Mouse (Mus musculus): ENCODE data around the gene Perm1. TPM values are rescaled to one million over a fixed set of nuclear protein-coding genes. Genes with fewer than 3 reads are reported as not detected.

Gene Perm1
- total and polyA plus RNA-seq, 3 experiments, result 0.19 to 1.8 TPM; not detected in 1

DNA sequence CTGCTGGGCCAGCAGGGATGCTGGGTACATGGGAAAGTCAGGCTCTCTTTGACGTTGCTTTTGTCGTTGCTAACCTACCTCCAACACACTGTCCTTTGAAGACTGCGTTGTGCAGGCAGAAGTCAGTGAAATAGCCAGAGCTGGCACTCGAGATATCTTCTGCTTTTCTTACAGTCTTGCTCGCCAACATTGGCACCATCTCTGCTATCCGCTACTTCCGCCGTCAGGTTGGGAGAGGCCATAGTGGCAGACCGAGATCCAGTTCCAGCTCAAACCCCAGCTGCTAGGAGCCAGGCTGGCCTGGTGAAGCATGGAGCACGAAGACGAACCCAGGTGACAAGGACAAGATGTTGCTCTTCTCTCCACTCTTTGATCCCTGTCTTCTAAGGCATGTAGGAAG lies 4.3 kb downstream of the Perm1 start:
- TF ChIP-seq ELF1 (IDR thresholded peaks at IDR 0.05; ENCODE audit: low read depth, low read length) (no peak), ZMIZ1 (IDR thresholded peaks at IDR 0.05; ENCODE audit: low read depth, low read length) (no peak), CHD1 (IDR thresholded peaks at IDR 0.05; ENCODE audit: low read depth, low read length) (no peak), HCFC1 (IDR thresholded peaks at IDR 0.05; ENCODE audit: low read depth, low read length) (no peak), MEF2A (IDR thresholded peaks at IDR 0.05; ENCODE audit: extremely low read depth, insufficient replicate concordance, low read depth, low read length, poor library complexity, severe bottlenecking) (no peak), JUND (IDR thresholded peaks at IDR 0.05; ENCODE audit: low read depth, low read length) (no peak), POLR2A (IDR thresholded peaks at IDR 0.05; ENCODE audit: control insufficient read depth in 1 of 2, insufficient read depth in 1 of 2, low read depth in 1 of 2, low read length in 2 of 2, poor library complexity in 1 of 2) (no peak), GABPA (IDR thresholded peaks at IDR 0.05; ENCODE audit: low read depth, low read length) (no peak), MAX (IDR thresholded peaks at IDR 0.05; ENCODE audit: low read length) (no peak), SMC3 (IDR thresholded peaks at IDR 0.05; ENCODE audit: low read depth, low read length) (no peak), CTCF (IDR thresholded peaks at IDR 0.05 in 2 of 3, conservative IDR thresholded peaks at IDR 0.05 in 1 of 3; ENCODE audit: control insufficient read depth in 1 of 3, insufficient read depth in 1 of 3, low read depth in 2 of 3, low read length in 3 of 3, poor library complexity in 1 of 3, severe bottlenecking in 1 of 3) (no peak), POLR2AphosphoS5 (IDR thresholded peaks at IDR 0.05; ENCODE audit: borderline replicate concordance, low read depth, low read length) (no peak), ZNF384 (IDR thresholded peaks at IDR 0.05; ENCODE audit: low read depth, low read length) (no peak)
- Histone ChIP-seq H3K79me2 (ENCODE audit: control insufficient read depth, insufficient read depth, low read length, poor library complexity) (no peaks in the 10 kb centered on the region), H3K9me3 (replicated peaks; ENCODE audit: insufficient read depth, low read length) (no peaks in the 10 kb centered on the region), H3K36me3 (ENCODE audit: control insufficient read depth in 1 of 2, insufficient read depth in 2 of 2, low read length in 2 of 2) (no peaks in the 10 kb centered on the region), H3K4me3 (ENCODE audit: control insufficient read depth in 1 of 2, insufficient read depth in 1 of 2, low read depth in 2 of 2, low read length in 2 of 2) (no peak overlapping the region), H3K27me3 (ENCODE audit: control insufficient read depth in 1 of 2, insufficient read depth in 2 of 2, low read length in 2 of 2) (no peaks in the 10 kb centered on the region), H3K27ac (ENCODE audit: control insufficient read depth, low read depth, low read length) (no peak overlapping the region), H3K4me1 (ENCODE audit: control insufficient read depth in 1 of 2, insufficient read depth in 2 of 2, low read length in 2 of 2) (peaks cover 0 to 4% of the 10 kb centered on the region in 2 experiments; a peak in 2 of 4 replicates), H3K9ac (ENCODE audit: control insufficient read depth, low read depth, low read length, poor library complexity, severe bottlenecking) (no peak overlapping the region)
- DNase-seq (ENCODE audit: low read depth, low spot score), result no peak

GRCm38 (mm10) chr4:156224276-156224675 lies 8.6 kb downstream of the Perm1 start:
- Histone ChIP-seq H3K27me3 (ENCODE audit: control insufficient read depth in 1 of 2, insufficient read depth in 2 of 2, low read length in 2 of 2) (no peaks in the 10 kb centered on the region), H3K36me3 (ENCODE audit: control insufficient read depth in 1 of 2, insufficient read depth in 2 of 2, low read length in 2 of 2) (no peaks in the 10 kb centered on the region), H3K79me2 (ENCODE audit: control insufficient read depth, insufficient read depth, low read length, poor library complexity) (no peaks in the 10 kb centered on the region), H3K9ac (ENCODE audit: control insufficient read depth, low read depth, low read length, poor library complexity, severe bottlenecking) (no peak overlapping the region), H3K9me3 (replicated peaks; ENCODE audit: insufficient read depth, low read length) (no peaks in the 10 kb centered on the region), H3K4me3 (ENCODE audit: control insufficient read depth in 1 of 2, insufficient read depth in 1 of 2, low read depth in 2 of 2, low read length in 2 of 2) (no peak overlapping the region), H3K27ac (ENCODE audit: control insufficient read depth, low read depth, low read length) (no peak overlapping the region), H3K4me1 (ENCODE audit: control insufficient read depth in 1 of 2, insufficient read depth in 2 of 2, low read length in 2 of 2) (no peaks in the 10 kb centered on the region)
- DNase-seq (ENCODE audit: low read depth, low spot score), result no peak
- no peak for TF ChIP-seq CHD2 (IDR thresholded peaks at IDR 0.05; ENCODE audit: low read length)
- TF ChIP-seq MYB (IDR thresholded peaks at IDR 0.05; ENCODE audit: low read depth, low read length), result no peak

DNA sequence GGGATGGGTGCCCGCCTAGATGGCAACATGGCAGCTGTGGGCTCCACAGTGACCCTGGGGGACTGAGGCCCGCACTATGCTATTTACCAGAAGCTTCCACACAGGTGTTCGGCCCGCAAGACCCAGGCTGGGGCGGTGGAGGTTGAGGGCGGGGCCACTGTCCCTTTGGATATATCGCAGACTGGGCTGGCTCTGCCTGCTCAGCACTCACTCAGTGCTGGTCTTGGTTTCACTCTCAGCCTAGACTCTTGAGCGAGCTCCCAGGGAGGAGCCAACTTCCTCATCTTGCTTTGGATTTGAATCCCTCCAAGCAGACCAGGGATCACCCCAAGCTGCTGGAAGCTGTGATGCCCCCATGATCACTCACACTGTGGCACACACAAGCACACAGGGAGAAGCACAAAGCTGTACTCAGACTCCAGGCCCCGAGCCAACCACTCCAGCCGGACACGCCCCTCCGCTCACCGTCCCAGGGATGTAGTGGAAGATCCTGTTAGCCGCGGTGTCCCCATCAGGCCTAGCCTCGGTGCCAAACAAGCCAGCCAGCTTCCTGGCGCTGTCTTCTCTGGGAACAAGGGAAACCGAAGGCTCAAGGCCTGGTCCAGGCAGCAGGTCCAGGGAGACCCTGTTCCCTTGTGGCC lies 12.2 kb downstream of the Perm1 start:
- Histone ChIP-seq H3K4me1 (ENCODE audit: control insufficient read depth in 1 of 2, insufficient read depth in 2 of 2, low read length in 2 of 2) (no peaks in the 10 kb centered on the region), H3K9ac (ENCODE audit: control insufficient read depth, low read depth, low read length, poor library complexity, severe bottlenecking) (no peak overlapping the region), H3K4me3 (ENCODE audit: control insufficient read depth in 1 of 2, insufficient read depth in 1 of 2, low read depth in 2 of 2, low read length in 2 of 2) (no peak overlapping the region), H3K79me2 (ENCODE audit: control insufficient read depth, insufficient read depth, low read length, poor library complexity) (no peaks in the 10 kb centered on the region), H3K27me3 (ENCODE audit: control insufficient read depth in 1 of 2, insufficient read depth in 2 of 2, low read length in 2 of 2) (no peaks in the 10 kb centered on the region), H3K36me3 (ENCODE audit: control insufficient read depth in 1 of 2, insufficient read depth in 2 of 2, low read length in 2 of 2) (no peaks in the 10 kb centered on the region), H3K27ac (ENCODE audit: control insufficient read depth, low read depth, low read length) (no peak overlapping the region), H3K9me3 (replicated peaks; ENCODE audit: insufficient read depth, low read length) (no peaks in the 10 kb centered on the region)
- no peak for DNase-seq (ENCODE audit: low read depth, low spot score)
- no peak for TF ChIP-seq MEF2A (IDR thresholded peaks at IDR 0.05; ENCODE audit: extremely low read depth, insufficient replicate concordance, low read depth, low read length, poor library complexity, severe bottlenecking)
- no peak for TF ChIP-seq CHD2 (IDR thresholded peaks at IDR 0.05; ENCODE audit: low read length)
- no peak for TF ChIP-seq ZNF384 (IDR thresholded peaks at IDR 0.05; ENCODE audit: low read depth, low read length)
- no peak for TF ChIP-seq HCFC1 (IDR thresholded peaks at IDR 0.05; ENCODE audit: low read depth, low read length)
- no peak for TF ChIP-seq MAX (IDR thresholded peaks at IDR 0.05; ENCODE audit: low read length)
- no peak for TF ChIP-seq POLR2AphosphoS2 (IDR thresholded peaks at IDR 0.05; ENCODE audit: low read length)
- TF ChIP-seq EP300 (IDR thresholded peaks at IDR 0.05; ENCODE audit: low read depth in 1 of 2, low read length in 2 of 2), result no peak
- no peak for TF ChIP-seq SIN3A (IDR thresholded peaks at IDR 0.05; ENCODE audit: low read length)
- TF ChIP-seq POLR2AphosphoS5 (IDR thresholded peaks at IDR 0.05; ENCODE audit: borderline replicate concordance, low read depth, low read length), result no peak
- TF ChIP-seq TCF12 (IDR thresholded peaks at IDR 0.05; ENCODE audit: low read depth, low read length), result no peak
- TF ChIP-seq ZKSCAN1 (IDR thresholded peaks at IDR 0.05; ENCODE audit: low read depth, low read length), result no peak
- TF ChIP-seq USF1 (IDR thresholded peaks at IDR 0.05; ENCODE audit: low read depth, low read length), result no peak
- TF ChIP-seq NELFE (IDR thresholded peaks at IDR 0.05; ENCODE audit: low read depth, low read length), result no peak
- no peak for TF ChIP-seq GATA1 (IDR thresholded peaks at IDR 0.05; ENCODE audit: low read depth, low read length)

Data from MEL (cell line).